ENCODE assay signal across 9 mouse cellular contexts in genomic region chr7:45309455-45309854, GRCm38 (mm10). TPM values are rescaled to one million over a fixed set of nuclear protein-coding genes. Genes with fewer than 3 reads are reported as not detected.
A peak's percentile ranks its signal among the peaks of the same experiment; 100 is the strongest.
DNase-seq lines count a peak whose midpoint lies in the region; ATAC-seq and TF ChIP-seq lines count a peak whose summit lies in the region.
"Had no signal": no experiment of that assay in that cellular context is flagged by ENCODE, and none has a peak within 500 bp of the region (broad histone marks: within the 10 kb centered on the region; RNA-seq: fewer than 3 reads in every experiment).

No protein-coding gene starts in this region.

- H3K4me3 ChIP-seq in heart, adult 2 months, result no peak overlapping the region
- no peak overlapping the region for H3K4me3 ChIP-seq in hindbrain, embryonic 13.5 days

- DNase-seq in heart, adult 2 months, result peak; percentile 36 to 47
- DNase-seq in heart, adult 11 months, result no peak
- peak; percentile 34 for DNase-seq in urinary bladder, postnatal 14 days (ENCODE audit: low spot score)
- DNase-seq in urinary bladder, adult 18-20 months (ENCODE audit: low spot score in 2 of 2), result no peak
- DNase-seq in cerebellum, postnatal 14 days, result peak; percentile 71 to 80
- peak; percentile 82 for DNase-seq in testis, postnatal 10 days (ENCODE audit: low spot score)

- no peaks in the 10 kb centered on the region for H3K36me3 ChIP-seq in heart, adult 2 months (ENCODE audit: control insufficient read depth, insufficient read depth, low read length)
- no peaks in the 10 kb centered on the region for H3K36me3 ChIP-seq in hindbrain, embryonic 13.5 days

- no peak for TF ChIP-seq POLR2A in heart, adult 2 months (IDR thresholded peaks at IDR 0.05; ENCODE audit: insufficient read depth, low read depth, low read length)

- no peaks in the 10 kb centered on the region for H3K27me3 ChIP-seq in heart, adult 2 months (ENCODE audit: control insufficient read depth, insufficient read depth, low read length)
- H3K27me3 ChIP-seq in hindbrain, embryonic 13.5 days, result 0 out of 2 replicates have a peak, but pooled peaks cover 3% of the 10 kb centered on the region

- H3K79me2 ChIP-seq in heart, adult 2 months (replicated peaks; ENCODE audit: control insufficient read depth, insufficient read depth, low read length), result no peaks in the 10 kb centered on the region

- intact Hi-C loops in heart, adult 2 months (cut with DNase I), result loop anchor here (5.0 to 10.0 kb wide), 2 partner anchors 33 to 55 kb away; partner anchors contain the start of gene Ppfia3

- WGBS in heart, adult 2 months, result 23% methylated on average over 9 of the region's 9 CpGs
- WGBS in hindbrain, embryonic 13.5 days, result 10% methylated on average over 9 of the region's 9 CpGs

- no peak for ATAC-seq in hindbrain, embryonic 13.5 days (ENCODE audit: low FRiP score)
- ATAC-seq in megakaryocyte-erythroid progenitor cell, adult 5-6 weeks (replicated peaks; ENCODE audit: low FRiP score, low TSS enrichment, poor library complexity, severe bottlenecking), result peak; percentile 62

- H3K9ac ChIP-seq in heart, adult 2 months (ENCODE audit: low read depth, low read length), result no peak overlapping the region
- peak overlapping the region; percentile 15 for H3K9ac ChIP-seq in hindbrain, embryonic 13.5 days

- no peak overlapping the region for H3K27ac ChIP-seq in heart, adult 2 months
- H3K27ac ChIP-seq in hindbrain, embryonic 13.5 days, result no peak overlapping the region

- TF ChIP-seq CTCF in heart, adult 2 months (IDR thresholded peaks at IDR 0.05), result peak; percentile 75

- no peaks in the 10 kb centered on the region for H3K4me1 ChIP-seq in heart, adult 2 months (ENCODE audit: control insufficient read depth, insufficient read depth, low read length)
- H3K4me1 ChIP-seq in hindbrain, embryonic 13.5 days (replicated peaks), result peaks cover 34% of the 10 kb centered on the region

- H3K4me2 ChIP-seq in hindbrain, embryonic 13.5 days, result no peak overlapping the region

- no peaks in the 10 kb centered on the region for H3K9me3 ChIP-seq in hindbrain, embryonic 13.5 days

- TF ChIP-seq EP300 in heart, adult 2 months (IDR thresholded peaks at IDR 0.05; ENCODE audit: insufficient read depth, low read depth, low read length), result no peak

RNA-seq across cellular contexts. Expression of gene Trpm4, which starts 24.1 kb away (rescaled TPM):
- 10 to 100 TPM; 21.0 to 21.4 TPM for total RNA-seq in heart, adult 2 months (2021)
- polyA plus RNA-seq in heart, adult 2 months (2012; rRNA removed), result 38.7 and 40.9 TPM in 2 replicates
- polyA plus RNA-seq in hindbrain, embryonic 13.5 days (2015; fragmentation: Nextera tagmentation; extraction: Ambion mirVana), result 7.3 and 8.9 TPM in 2 replicates
- total RNA-seq in megakaryocyte-erythroid progenitor cell, adult 5-6 weeks (2014; fragmentation: Nextera tagmentation), result 0.22 and 0.54 TPM in 2 replicates
- 0.11 TPM in 1 of 2 replicates, not detected in the other for total RNA-seq in megakaryocyte-erythroid progenitor cell, adult 5-6 weeks (2017)

RNA-seq across cellular contexts. Expression of gene Hrc, which starts 25.6 kb away (rescaled TPM):
- 1,000 to 10,000 TPM in 1 of 2 experiments, 100 to 1,000 TPM in 1; 863 to 1,007 TPM for total RNA-seq in heart, adult 2 months (2021)
- 383 and 578 TPM in 2 replicates for polyA plus RNA-seq in heart, adult 2 months (2012; rRNA removed)
- 0.31 TPM in 2 replicates for polyA plus RNA-seq in hindbrain, embryonic 13.5 days (2015; fragmentation: Nextera tagmentation; extraction: Ambion mirVana)
- total RNA-seq in megakaryocyte-erythroid progenitor cell, adult 5-6 weeks (2014; fragmentation: Nextera tagmentation), result not detected in 2 replicates
- not detected in 2 replicates for total RNA-seq in megakaryocyte-erythroid progenitor cell, adult 5-6 weeks (2017)

RNA-seq across cellular contexts. Expression of gene Slc6a21, which starts 32.1 kb away (rescaled TPM):
- not detected for total RNA-seq in heart, adult 2 months (2021)
- polyA plus RNA-seq in heart, adult 2 months (2012; rRNA removed), result 0.38 and 0.55 TPM in 2 replicates
- polyA plus RNA-seq in hindbrain, embryonic 13.5 days (2015; fragmentation: Nextera tagmentation; extraction: Ambion mirVana), result not detected in 2 replicates
- not detected in 2 replicates for total RNA-seq in megakaryocyte-erythroid progenitor cell, adult 5-6 weeks (2014; fragmentation: Nextera tagmentation)
- not detected in 2 replicates for total RNA-seq in megakaryocyte-erythroid progenitor cell, adult 5-6 weeks (2017)
- total RNA-seq: layer of hippocampus, postnatal 14 days had no signal

RNA-seq across cellular contexts. Expression of gene Ppfia3, which starts 57.4 kb away (rescaled TPM):
- under 1 TPM; 0.11 to 0.26 TPM for total RNA-seq in heart, adult 2 months (2021)
- polyA plus RNA-seq in heart, adult 2 months (2012; rRNA removed), result 0.09 and 0.14 TPM in 2 replicates
- 19.9 and 20.7 TPM in 2 replicates for polyA plus RNA-seq in hindbrain, embryonic 13.5 days (2015; fragmentation: Nextera tagmentation; extraction: Ambion mirVana)
- total RNA-seq in megakaryocyte-erythroid progenitor cell, adult 5-6 weeks (2014; fragmentation: Nextera tagmentation), result 0.42 TPM in 1 of 2 replicates, not detected in the other
- total RNA-seq in megakaryocyte-erythroid progenitor cell, adult 5-6 weeks (2017), result 0.80 TPM in 1 of 2 replicates, not detected in the other

Comparison
In these comparisons a context has a peak if more than half of its experiments do, and no peak if none do; other contexts are left out.
1. DNase-seq: peak in heart, adult 2 months (2 of 2), urinary bladder, postnatal 14 days (single experiment), cerebellum, postnatal 14 days (2 of 2) and testis, postnatal 10 days (single experiment); none in heart, adult 11 months (single experiment) and urinary bladder, adult 18-20 months (0 of 2).
2. RNA of gene Trpm4, which starts 24.1 kb away (total RNA-seq): 21.0 to 21.4 TPM in heart, adult 2 months; 0.11 to 0.54 TPM in megakaryocyte-erythroid progenitor cell, adult 5-6 weeks; every median in the first group is over 10 times any median in the second.
3. RNA of gene Hrc, which starts 25.6 kb away (total RNA-seq): 863 to 1,007 TPM in heart, adult 2 months; not detected in megakaryocyte-erythroid progenitor cell, adult 5-6 weeks; every median in the first group is over 100 times any median in the second.